Mouse (Mus musculus): ENCODE measurements around the gene Strn4.

Gene Strn4

GRCm38 (mm10) chr7:16810920-16811648, 4.6 kb upstream of the Strn4 start:
- DNase-seq = peak; percentile 24 to 57

GRCm38 (mm10) chr7:16811649-16812070, 4.0 kb upstream of the Strn4 start:
- DNase-seq = peak in 1 of 2 experiments; percentile 41

- DNase-seq = no peak
Measured at GRCm38 (mm10) chr7:16812505-16812904, 3.2 kb upstream of the Strn4 start.

- DNase-seq = peak; percentile 75 to 85
Measured at GRCm38 (mm10) chr7:16816078-16816474, 387 bp downstream of the Strn4 start.

GRCm38 (mm10) chr7:16816475-16817122, 910 bp downstream of the Strn4 start, which contains the start of gene Fkrp:
Fkrp (minus strand) TSS chr7:16816732.
- peak; percentile 66 to 67 for DNase-seq

- no peak for DNase-seq
Measured at GRCm38 (mm10) chr7:16817693-16818092, 2.0 kb downstream of the Strn4 start.

- DNase-seq = no peak
Measured at GRCm38 (mm10) chr7:16819794-16820193, 4.1 kb downstream of the Strn4 start.

GRCm38 (mm10) chr7:16820271-16820763, 4.6 kb downstream of the Strn4 start:
- no peak for DNase-seq

GRCm38 (mm10) chr7:16821091-16821490, 5.4 kb downstream of the Strn4 start:
- DNase-seq = no peak

DNA sequence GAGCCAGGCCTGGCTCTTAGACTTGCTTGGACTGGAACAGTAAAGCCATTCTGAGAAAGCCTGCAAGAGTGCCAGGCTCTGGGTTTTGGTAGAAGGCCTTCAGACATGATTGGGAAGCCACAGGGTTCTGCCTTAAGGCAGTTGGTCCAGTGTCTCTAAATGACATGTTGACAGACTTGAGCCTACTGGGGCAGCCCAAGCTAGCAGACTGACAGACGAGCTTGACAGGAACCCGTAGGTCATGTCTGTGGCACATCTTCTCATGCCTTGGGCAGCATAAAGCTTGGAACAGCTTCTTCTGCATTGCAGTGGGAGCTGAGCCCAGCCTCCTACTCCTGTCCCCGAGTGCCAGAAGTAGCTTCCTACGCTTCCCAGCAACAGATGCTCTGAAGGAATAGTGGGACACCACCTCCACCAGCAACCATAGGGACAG, 6.0 kb downstream of the Strn4 start:
- peak; percentile 34 to 38 for DNase-seq

GRCm38 (mm10) chr7:16823734-16824133, 8.0 kb downstream of the Strn4 start:
- peak; percentile 33 to 40 for DNase-seq

DNA sequence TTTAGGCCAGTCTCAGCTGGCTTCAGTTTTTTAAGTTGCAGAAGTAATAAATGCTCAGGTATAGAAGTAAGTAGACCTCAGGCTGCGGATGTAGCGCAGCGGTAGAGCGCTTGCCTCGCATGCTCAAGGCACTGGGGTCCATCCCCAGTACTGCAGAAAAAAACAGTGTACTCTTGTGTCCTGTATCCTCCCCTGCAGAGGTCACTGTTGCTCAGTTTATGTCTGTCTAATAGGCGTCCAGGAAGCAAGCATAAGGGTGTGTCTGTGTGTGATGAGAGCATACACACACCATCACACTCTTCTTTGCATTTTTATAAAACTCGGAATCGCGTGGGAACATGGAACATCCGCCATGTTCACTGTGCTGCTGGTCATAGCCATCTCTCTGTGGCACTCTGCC, 10.1 kb downstream of the Strn4 start:
- no peak for DNase-seq

DNA sequence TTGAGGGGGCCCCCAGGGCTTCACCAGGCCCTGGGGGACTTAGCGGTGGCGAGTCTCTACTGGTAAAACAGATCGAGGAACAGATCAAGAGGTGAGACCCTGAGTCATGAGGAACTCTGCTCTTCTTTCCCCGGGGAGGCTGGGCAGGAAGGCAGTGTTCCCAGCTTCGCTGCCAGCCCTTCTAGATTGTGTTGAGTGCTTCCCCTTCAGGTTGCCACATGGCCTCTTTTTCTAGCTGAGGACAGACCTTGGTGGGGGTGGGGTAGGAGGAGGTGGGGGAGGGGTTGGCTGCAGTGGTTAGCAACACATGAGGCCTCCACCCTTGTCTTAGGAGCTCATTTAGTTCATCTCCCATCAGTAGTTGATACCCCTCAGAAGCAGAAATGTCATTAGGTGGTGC, 10.9 kb downstream of the Strn4 start:
- DNase-seq = no peak

DNA sequence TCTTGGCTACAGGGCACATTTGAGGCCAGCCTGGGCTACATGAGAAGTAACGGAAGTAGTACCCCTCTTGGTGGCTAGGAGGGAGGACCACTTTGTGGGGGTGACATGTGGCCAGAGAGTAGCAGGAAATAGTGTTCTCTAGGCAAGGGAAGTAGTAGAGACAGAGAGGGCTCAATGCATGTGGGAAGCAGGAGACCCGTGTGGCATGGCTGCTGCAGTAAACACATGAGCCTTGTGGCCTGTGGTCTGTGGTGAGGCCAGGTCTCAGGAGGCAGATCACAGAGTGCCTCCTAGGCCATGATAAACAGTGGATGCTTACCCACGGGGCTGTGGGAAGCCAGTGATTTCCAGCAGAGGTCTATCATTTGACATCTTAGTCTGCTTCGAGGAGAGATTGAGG, 11.6 kb downstream of the Strn4 start:
- no peak for DNase-seq

DNA sequence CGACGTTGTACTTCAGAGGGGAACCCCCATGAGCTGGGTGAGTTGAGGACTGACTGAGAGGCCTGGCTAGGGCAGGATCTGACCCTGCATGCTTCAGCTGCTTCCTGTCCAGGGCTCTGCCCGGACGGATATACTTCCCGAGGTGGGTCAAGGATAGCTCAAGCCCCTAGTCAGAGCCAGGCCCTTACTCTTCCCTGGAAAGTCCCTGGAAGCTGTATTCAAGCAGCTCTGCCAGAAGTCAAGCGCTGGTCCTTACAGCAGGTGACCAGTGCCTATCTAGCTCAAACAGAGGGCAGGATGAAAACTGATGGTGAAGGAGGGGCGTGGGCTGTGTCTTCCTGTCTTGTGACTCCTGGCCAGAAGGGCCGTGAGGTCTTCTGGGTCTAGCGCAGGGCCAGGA, 14.8 kb downstream of the Strn4 start:
- DNase-seq = no peak

DNA sequence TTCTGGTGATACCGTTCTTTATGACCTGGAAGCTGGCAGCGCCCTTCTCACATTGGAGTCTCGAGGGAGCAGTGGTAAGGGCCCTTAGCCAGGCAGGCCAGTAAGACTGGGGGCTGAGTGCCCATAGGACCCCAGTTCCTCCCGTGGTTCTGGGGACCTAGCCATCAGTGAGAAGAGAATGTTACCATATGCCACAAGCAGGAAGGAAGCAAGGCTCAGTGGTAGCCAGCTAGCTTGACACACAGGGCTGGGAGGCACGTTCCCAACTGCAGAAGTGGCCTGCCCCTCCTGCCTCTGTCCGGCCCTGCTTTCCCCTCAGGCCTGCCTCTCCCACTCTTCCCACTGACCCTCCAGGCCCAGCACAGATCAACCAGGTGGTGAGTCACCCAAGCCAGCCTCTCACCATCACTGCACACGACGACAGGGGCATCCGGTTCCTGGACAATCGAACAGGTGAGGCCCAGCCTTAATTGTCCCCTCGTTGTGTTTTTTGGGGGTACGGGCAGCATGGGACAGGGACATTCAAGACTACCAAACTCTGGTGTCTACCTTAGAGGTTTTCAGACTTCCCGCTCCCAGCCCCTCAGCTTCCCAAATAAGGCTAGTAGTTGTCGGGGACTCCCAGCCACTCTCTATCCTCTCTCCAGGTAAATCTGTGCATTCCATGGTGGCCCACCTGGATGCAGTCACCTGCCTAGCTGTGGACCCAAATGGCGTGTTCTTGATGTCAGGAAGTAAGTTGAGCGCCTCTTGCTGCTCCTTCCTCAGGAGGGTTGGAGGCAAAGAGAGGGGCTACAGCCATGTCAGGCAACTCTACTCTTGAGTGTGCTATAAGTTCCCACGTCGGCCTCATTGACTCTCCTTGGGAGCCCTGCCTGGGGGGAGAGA, 22.5 kb downstream of the Strn4 start:
- no peak for DNase-seq

GRCm38 (mm10) chr7:16838804-16839426, 23.2 kb downstream of the Strn4 start:
- DNase-seq = no peak

GRCm38 (mm10) chr7:16839427-16840108, 23.9 kb downstream of the Strn4 start:
- no peak for DNase-seq

GRCm38 (mm10) chr7:16840109-16840491, 24.4 kb downstream of the Strn4 start:
- DNase-seq = no peak

- no peak for DNase-seq
Measured at GRCm38 (mm10) chr7:16841078-16841477, 25.4 kb downstream of the Strn4 start.

- no peak for DNase-seq
Measured at GRCm38 (mm10) chr7:16841561-16842560, 26.2 kb downstream of the Strn4 start.
